8 mouse cellular contexts compared by ENCODE assay signal in genomic region chr13:83604785-83605184, GRCm38 (mm10).
A peak's percentile ranks its signal among the peaks of the same experiment; 100 is the strongest.
DNase-seq lines count a peak whose midpoint lies in the region; ATAC-seq lines count a peak whose summit lies in the region.
"Had no signal": no experiment of that assay in that cellular context is flagged by ENCODE, and none has a peak within 500 bp of the region (broad histone marks: within the 10 kb centered on the region; RNA-seq: fewer than 3 reads in every experiment).

No protein-coding gene starts in this region.

- no peak overlapping the region for H3K9ac ChIP-seq in lung, embryonic 16.5 days (ENCODE audit: low read length)
- H3K9ac ChIP-seq in embryonic facial prominence, embryonic 15.5 days = no peak overlapping the region
- no peak overlapping the region for H3K9ac ChIP-seq in limb, embryonic 13.5 days
- H3K9ac ChIP-seq: liver, embryonic 15.5 days had no signal

- H3K4me2 ChIP-seq in lung, embryonic 16.5 days (ENCODE audit: low read depth, low read length) = no peak overlapping the region
- H3K4me2 ChIP-seq in embryonic facial prominence, embryonic 15.5 days (replicated peaks) = no peak overlapping the region
- no peak overlapping the region for H3K4me2 ChIP-seq in limb, embryonic 13.5 days (replicated peaks)
- H3K4me2 ChIP-seq: liver, embryonic 15.5 days had no signal

- H3K27me3 ChIP-seq in lung, embryonic 16.5 days (ENCODE audit: control insufficient read depth, insufficient read depth, low read depth, low read length) = no peaks in the 10 kb centered on the region
- no peaks in the 10 kb centered on the region for H3K27me3 ChIP-seq in embryonic facial prominence, embryonic 15.5 days
- no peaks in the 10 kb centered on the region for H3K27me3 ChIP-seq in limb, embryonic 13.5 days
- no peaks in the 10 kb centered on the region for H3K27me3 ChIP-seq in splenic B cell, adult 2 months (ENCODE audit: control insufficient read depth, insufficient read depth, low read length, poor library complexity, severe bottlenecking)
- H3K27me3 ChIP-seq: liver, embryonic 15.5 days had no signal

- H3K9me3 ChIP-seq in lung, embryonic 16.5 days (ENCODE audit: control insufficient read depth, low read length) = no peaks in the 10 kb centered on the region
- H3K9me3 ChIP-seq in embryonic facial prominence, embryonic 15.5 days (replicated peaks) = no peaks in the 10 kb centered on the region
- no peaks in the 10 kb centered on the region for H3K9me3 ChIP-seq in limb, embryonic 13.5 days
- H3K9me3 ChIP-seq: liver, embryonic 15.5 days had no signal

- 59% methylated on average over 4 of the region's 4 CpGs for WGBS in lung, embryonic 16.5 days
- 43% methylated on average over 4 of the region's 4 CpGs for WGBS in embryonic facial prominence, embryonic 15.5 days
- 47% methylated on average over 4 of the region's 4 CpGs for WGBS in limb, embryonic 13.5 days

- peak overlapping the region; percentile 88 for H3K27ac ChIP-seq in lung, embryonic 16.5 days (ENCODE audit: low read length)
- H3K27ac ChIP-seq in embryonic facial prominence, embryonic 15.5 days (replicated peaks) = peak overlapping the region; percentile 78
- H3K27ac ChIP-seq in limb, embryonic 13.5 days = peak overlapping the region; percentile 67; the same call in 1 of the 2 replicates
- H3K27ac ChIP-seq: liver, embryonic 15.5 days had no signal

- no peaks in the 10 kb centered on the region for H3K36me3 ChIP-seq in lung, embryonic 16.5 days (ENCODE audit: control insufficient read depth, insufficient read depth, low read length)
- no peaks in the 10 kb centered on the region for H3K36me3 ChIP-seq in embryonic facial prominence, embryonic 15.5 days
- no peaks in the 10 kb centered on the region for H3K36me3 ChIP-seq in limb, embryonic 13.5 days
- peaks cover 2% of the 10 kb centered on the region; the same call in 1 of the 2 replicates for H3K36me3 ChIP-seq in splenic B cell, adult 2 months (ENCODE audit: control insufficient read depth, insufficient read depth, low read length, poor library complexity, severe bottlenecking)
- H3K36me3 ChIP-seq: liver, embryonic 15.5 days had no signal

- no peak for ATAC-seq in lung, embryonic 16.5 days (ENCODE audit: low read depth)
- no peak for ATAC-seq in embryonic facial prominence, embryonic 15.5 days (ENCODE audit: insufficient number of reproducible peaks, low FRiP score, low TSS enrichment, low read depth)
- ATAC-seq in limb, embryonic 13.5 days (ENCODE audit: low FRiP score, low read depth) = no peak
- no peak for ATAC-seq in cerebellum, adult (ENCODE audit: insufficient number of reproducible peaks, low FRiP score, low TSS enrichment)

- H3K4me3 ChIP-seq in lung, embryonic 16.5 days (ENCODE audit: low read length) = no peak overlapping the region
- H3K4me3 ChIP-seq in embryonic facial prominence, embryonic 15.5 days (replicated peaks) = no peak overlapping the region
- H3K4me3 ChIP-seq in limb, embryonic 13.5 days = no peak overlapping the region
- H3K4me3 ChIP-seq: liver, embryonic 15.5 days had no signal

- no peak for DNase-seq in lung, postnatal 25 days (ENCODE audit: low spot score)
- DNase-seq in splenic B cell, adult 2 months (ENCODE audit: low read depth, low spot score) = peak; percentile 77
- DNase-seq in gastrocnemius, postnatal 25 days = no peak

- H3K4me1 ChIP-seq in lung, embryonic 16.5 days (replicated peaks; ENCODE audit: control insufficient read depth, insufficient read depth, low read length) = peaks cover 23% of the 10 kb centered on the region
- H3K4me1 ChIP-seq in embryonic facial prominence, embryonic 15.5 days = peaks cover 27% of the 10 kb centered on the region
- H3K4me1 ChIP-seq in limb, embryonic 13.5 days = peaks cover 43% of the 10 kb centered on the region
